Mouse (Mus musculus): ENCODE measurements around the gene Scd2. TPM values are rescaled to one million over a fixed set of nuclear protein-coding genes. Genes with fewer than 3 reads are reported as not detected.

Gene Scd2
- polyA plus RNA-seq, 1 experiment from 2014 or later: 293 TPM

DNA sequence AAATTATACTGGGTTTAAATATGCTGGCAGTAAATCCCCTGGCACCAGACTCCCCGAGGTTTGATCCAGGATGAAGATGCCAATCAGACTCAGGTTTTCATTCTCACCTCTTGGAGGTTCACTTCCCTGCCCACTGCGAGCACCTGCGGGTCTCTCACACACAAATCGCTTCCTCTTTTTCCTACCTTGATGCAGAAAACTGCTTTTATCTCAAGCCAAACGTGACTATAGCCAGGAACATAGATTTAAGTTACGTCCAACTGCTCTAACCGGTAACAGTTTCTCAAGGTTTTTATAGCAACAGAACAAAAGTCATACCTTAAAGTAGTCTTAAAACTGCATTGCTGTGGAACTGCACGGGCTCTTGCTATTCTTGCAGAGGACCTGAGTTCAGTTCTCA is 56.2 kb downstream of the Scd2 start:
- ATAC-seq (ENCODE audit: low read depth): no peak
- Histone ChIP-seq H3K4me2 (ENCODE audit: low read depth, low read length) (no peak overlapping the region), H3K9ac (replicated peaks; ENCODE audit: low read depth, low read length) (no peak overlapping the region), H3K4me1 (ENCODE audit: control insufficient read depth, insufficient read depth, low read length) (no peaks in the 10 kb centered on the region), H3K9me3 (ENCODE audit: control insufficient read depth, low read length) (no peaks in the 10 kb centered on the region), H3K27ac (ENCODE audit: low read depth, low read length) (no peak overlapping the region), H3K4me3 (ENCODE audit: low read depth, low read length) (no peak overlapping the region), H3K36me3 (ENCODE audit: control insufficient read depth, insufficient read depth, low read length) (no peaks in the 10 kb centered on the region), H3K27me3 (ENCODE audit: control insufficient read depth, insufficient read depth, low read length) (no peaks in the 10 kb centered on the region)
- WGBS: 91% methylated on average over 8 of the region's 8 CpGs

DNA sequence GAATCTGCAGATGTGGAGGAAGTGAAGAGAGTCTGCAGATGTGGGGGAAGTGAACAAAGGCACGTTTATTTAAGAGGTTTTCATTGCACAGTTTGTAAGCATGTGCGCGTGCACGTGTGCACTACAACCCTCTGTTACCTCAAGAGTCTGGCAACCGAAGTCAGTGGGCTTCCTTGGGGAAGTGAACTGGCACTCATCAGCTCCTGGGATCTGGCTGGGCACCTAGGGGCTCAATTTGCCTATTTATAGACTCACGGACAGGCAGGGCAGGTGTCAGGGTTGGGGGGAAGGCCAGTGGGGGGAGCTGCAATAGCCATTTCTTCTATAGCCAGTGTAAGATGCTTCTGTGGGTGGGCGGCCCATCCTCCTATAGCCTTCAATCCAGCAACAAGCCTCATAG is 58.3 kb downstream of the Scd2 start:
- Histone ChIP-seq H3K27ac (ENCODE audit: low read depth, low read length) (no peak overlapping the region), H3K4me1 (ENCODE audit: control insufficient read depth, insufficient read depth, low read length) (no peaks in the 10 kb centered on the region), H3K27me3 (ENCODE audit: control insufficient read depth, insufficient read depth, low read length) (no peaks in the 10 kb centered on the region), H3K36me3 (ENCODE audit: control insufficient read depth, insufficient read depth, low read length) (no peaks in the 10 kb centered on the region), H3K4me3 (ENCODE audit: low read depth, low read length) (no peak overlapping the region), H3K9ac (replicated peaks; ENCODE audit: low read depth, low read length) (no peak overlapping the region), H3K9me3 (ENCODE audit: control insufficient read depth, low read length) (no peaks in the 10 kb centered on the region), H3K4me2 (ENCODE audit: low read depth, low read length) (no peak overlapping the region)
- 85% methylated on average over 7 of the region's 7 CpGs for WGBS
- ATAC-seq (ENCODE audit: low read depth): no peak

Small RNA genes lying within 50 kb of the gene (microRNA-seq; reads per million reads assigned to microRNA genes)
- gene Mir5114: not detected

Other genes starting within 250 kb of the Scd2 start
- gene Erlin1, start 223.9 kb upstream of the Scd2 start, polyA plus RNA-seq (2014; fragmentation: Nextera tagmentation; extraction: Ambion mirVana): 16.7 and 18.2 TPM in 2 replicates
- gene Chuk, start 186.2 kb upstream of the Scd2 start, polyA plus RNA-seq (2014; fragmentation: Nextera tagmentation; extraction: Ambion mirVana): 68.8 and 70.0 TPM in 2 replicates
- gene Cwf19l1, start 157.8 kb upstream of the Scd2 start, polyA plus RNA-seq (2014; fragmentation: Nextera tagmentation; extraction: Ambion mirVana): 32.2 and 35.6 TPM in 2 replicates
- 178 and 189 TPM in 2 replicates for gene Bloc1s2, start 147.2 kb upstream of the Scd2 start, polyA plus RNA-seq (2014; fragmentation: Nextera tagmentation; extraction: Ambion mirVana)
- gene Pkd2l1, start 101.2 kb upstream of the Scd2 start, polyA plus RNA-seq (2014; fragmentation: Nextera tagmentation; extraction: Ambion mirVana): 3.0 and 4.0 TPM in 2 replicates
- 4.0 and 4.3 TPM in 2 replicates for gene Scd3, start 90.4 kb upstream of the Scd2 start, polyA plus RNA-seq (2014; fragmentation: Nextera tagmentation; extraction: Ambion mirVana)
- 0.13 and 0.15 TPM in 2 replicates for gene Scd4, start 39.4 kb downstream of the Scd2 start, polyA plus RNA-seq (2014; fragmentation: Nextera tagmentation; extraction: Ambion mirVana)
- 7.6 and 10.9 TPM in 2 replicates for gene Scd1, start 114.2 kb downstream of the Scd2 start, polyA plus RNA-seq (2014; fragmentation: Nextera tagmentation; extraction: Ambion mirVana)
- 0.12 TPM in 1 of 2 replicates, not detected in the other for gene Wnt8b, start 199.8 kb downstream of the Scd2 start, polyA plus RNA-seq (2014; fragmentation: Nextera tagmentation; extraction: Ambion mirVana)

All from neural tube, embryonic 14.5 days (tissue).